Mouse (Mus musculus) CD8-positive naive resting alpha-beta T cell, adult 2 months (primary cell): ENCODE results near the gene Dmc1.

Experiments used
- DNase-seq, 2 experiments: peaks; one replicate each; pipeline ENCODE4 v3.0.0; 2022; ENCODE audit warnings: low read depth in 2 of 2, low spot score in 2 of 2

Dmc1 gene

DNA sequence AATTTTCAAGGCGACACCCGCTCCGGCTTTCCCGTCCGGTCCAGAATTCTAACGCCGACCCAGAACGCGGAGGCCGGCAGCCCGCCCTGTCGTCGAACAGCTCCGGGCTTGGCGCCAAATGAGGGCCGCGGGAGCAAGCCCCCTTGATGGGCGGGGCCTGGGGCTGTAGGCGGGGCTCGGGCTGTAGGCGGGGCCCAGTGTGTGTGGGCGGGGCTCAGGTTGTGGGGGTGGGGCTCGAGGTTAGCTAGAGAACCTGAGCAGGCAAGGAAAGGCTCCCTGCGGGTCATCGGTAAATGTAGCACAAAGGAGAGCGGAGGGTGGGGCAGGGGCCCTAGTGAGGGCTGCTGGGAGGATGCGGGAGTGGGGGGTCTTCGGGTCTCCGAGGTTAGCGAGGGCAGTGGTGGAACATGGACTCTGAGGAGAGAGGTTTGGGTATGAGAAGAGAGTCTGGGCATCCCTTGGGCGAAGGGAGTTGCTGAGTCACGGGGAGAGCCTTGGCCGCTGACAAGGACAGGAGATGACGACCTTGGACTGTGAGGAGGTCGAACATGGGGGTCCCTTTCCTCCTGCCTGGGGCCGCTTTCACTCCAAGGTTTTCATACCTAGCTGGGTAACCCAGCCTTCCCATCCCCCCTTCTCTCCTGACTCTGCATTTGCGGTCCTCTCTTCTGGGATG lies at the start of gene Dmc1:
Dmc1 (minus strand) TSS at position 120 of the 676 bp plus-strand sequence.
- DNase-seq = peak; percentile 7 to 27

DNA sequence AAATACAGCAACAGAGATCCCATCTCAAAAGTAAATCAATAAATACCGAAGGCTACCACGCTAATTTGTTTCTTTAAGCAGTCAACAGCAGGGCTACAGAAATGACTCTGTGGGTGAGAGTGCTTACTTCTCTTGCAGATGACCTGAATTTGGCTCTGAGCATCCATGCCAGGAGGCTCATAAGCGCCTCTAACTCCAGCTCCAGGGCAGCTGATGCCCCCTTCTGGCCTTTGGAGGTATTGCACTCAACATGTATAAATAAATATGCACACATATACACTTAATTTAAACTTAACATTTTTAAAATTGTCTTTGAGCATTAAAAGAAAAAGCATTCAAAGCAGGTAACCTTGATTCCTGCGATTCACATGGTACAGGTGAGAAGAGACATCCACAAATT lies 46.6 kb upstream of the Dmc1 start:
- peak in 1 of 2 experiments; percentile 27 for DNase-seq

DNA sequence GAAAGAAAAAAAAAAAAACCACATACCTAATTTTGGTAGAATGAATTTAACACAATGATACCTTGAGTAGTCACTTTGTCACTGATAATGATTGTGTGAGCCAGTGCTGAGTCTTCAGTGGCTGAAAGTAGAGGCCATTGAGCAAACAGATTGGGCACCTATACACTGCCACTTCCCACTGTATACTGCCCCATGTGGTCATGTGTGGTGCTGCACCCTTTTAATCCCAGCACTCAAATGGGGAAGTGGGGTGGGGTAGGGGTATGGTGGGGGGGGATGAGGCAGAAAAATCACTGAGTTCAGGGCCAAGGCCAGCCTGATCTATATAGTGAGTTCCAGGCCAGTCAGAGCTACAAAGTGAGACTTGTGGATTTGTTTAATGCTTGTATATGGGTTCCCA lies 45.7 kb upstream of the Dmc1 start:
- DNase-seq = peak in 1 of 2 experiments; percentile 42

DNA sequence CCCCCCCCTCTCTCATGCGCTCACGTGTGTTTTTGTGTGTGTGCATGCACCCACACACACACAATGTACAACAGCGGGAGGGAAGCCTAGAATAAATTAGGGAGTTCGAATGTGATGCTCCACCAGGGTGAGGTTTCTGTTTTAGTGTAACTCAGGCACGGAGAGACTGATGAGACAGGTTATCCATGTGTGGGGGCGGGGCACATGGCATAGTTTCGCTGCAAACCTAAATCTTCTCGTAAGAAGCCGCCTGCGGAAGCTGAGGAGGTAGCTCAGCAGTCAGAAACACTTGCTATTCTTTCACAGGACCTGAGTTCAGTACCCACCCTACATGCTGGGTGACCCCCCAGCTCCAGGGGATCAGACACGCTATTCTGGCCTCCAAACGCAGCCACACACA lies 43.2 kb upstream of the Dmc1 start:
- DNase-seq = no peak

DNA sequence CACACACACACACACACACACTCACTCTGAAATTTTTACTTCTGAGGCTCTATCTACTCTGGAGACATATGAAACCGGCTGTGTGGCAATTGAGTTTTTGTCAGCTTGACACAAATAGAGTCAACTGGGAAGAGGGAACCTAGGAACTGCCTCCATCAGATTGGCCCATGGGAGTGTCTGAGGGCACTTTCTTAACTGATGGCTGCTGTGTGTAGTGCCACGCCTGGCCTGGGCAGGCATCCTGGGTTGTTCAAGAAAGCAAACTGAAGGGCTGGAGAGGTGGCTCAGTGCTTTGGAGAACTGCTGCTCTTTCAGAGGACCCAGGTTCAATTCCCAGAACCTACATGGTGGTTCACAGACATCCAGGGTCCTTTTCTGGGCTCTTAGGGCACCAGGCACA lies 40.6 kb upstream of the Dmc1 start:
- DNase-seq = no peak

DNA sequence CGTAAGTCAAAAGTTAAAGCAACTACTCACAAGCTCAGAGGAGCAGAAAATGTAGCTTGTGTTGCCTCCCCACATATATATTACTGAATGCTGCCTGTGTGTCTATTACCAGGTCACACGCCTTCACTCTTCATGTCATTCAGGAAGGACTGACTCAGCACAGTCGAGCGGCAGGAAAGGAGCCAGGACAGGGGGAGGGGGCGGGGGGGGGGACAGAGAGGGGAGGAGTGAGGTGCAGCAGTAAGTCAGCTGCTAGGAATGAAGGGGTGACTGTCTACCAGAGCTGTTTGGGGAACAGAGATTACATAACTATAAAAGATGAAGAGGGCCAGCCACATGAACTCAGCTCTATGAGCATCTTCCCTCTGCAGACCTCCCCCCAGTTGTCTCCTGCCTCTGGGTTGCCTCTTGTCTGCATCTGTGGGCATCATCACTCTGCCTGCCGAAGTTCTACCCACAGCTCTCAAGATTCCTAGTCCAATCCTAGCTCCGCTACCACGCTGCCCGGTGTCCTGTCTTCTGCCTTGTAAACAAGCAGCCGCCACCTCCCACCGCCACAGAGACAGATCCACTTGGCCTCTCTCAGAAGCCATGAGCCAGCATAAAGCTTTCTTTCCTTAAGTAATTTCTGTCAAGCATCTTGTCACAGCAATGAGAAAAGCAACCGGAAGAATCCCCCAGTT lies 36.4 kb upstream of the Dmc1 start:
- no peak for DNase-seq

GRCm38 (mm10) chr15:79630471-79630870 lies 25.6 kb upstream of the Dmc1 start:
- no peak for DNase-seq

DNA sequence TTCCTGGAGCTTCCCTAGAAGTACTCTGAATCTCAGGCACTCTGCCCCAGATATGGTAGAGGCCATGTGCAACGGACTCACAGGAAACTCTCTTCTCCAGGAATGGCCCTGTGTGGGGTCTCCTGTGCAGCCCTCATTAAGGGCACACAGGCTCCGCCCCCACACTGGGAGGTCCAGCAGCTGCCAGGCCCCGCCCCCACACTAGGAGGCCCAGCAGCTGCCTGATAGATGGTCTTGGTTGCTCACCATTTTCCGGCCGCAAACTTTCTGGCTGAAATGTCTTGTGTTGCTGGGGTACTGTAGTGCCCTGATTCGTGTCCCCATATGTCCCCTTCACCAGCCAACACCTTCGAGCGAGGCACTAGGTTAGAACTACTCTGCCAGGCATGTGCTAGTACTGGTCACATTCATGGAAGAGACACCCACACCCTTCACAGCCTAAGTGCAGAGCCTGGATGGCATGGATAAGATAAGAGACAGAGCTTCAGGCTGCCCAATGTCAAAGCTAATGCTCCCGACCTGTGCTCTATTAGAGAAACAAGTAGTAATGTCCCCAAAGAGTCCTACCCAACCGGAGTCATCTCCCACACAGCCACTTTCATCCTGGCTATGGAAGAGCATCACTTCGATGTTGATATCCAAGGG lies 15.0 kb upstream of the Dmc1 start:
- DNase-seq = no peak

GRCm38 (mm10) chr15:79618456-79618855 lies 13.5 kb upstream of the Dmc1 start:
- DNase-seq = no peak

DNA sequence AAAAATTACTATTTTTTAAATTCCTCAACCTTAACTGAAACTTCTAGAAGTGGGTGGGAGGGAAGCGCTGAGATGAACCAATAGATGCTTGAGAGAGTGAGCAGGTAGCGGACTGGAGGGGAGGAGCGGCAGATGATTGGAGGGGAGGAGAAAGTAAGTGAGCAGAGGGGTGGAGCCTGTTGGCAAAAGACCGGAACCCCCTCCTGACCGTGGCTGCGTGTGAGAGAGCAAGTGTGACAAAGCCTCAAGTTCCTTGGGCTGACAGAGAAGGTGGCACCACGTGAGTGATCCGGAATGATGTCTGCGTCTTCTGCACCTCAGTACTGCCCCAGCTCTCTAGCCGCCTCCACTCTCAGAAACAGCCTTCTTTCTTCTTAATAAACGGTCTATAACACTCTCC lies 12.2 kb upstream of the Dmc1 start:
- no peak for DNase-seq

DNA sequence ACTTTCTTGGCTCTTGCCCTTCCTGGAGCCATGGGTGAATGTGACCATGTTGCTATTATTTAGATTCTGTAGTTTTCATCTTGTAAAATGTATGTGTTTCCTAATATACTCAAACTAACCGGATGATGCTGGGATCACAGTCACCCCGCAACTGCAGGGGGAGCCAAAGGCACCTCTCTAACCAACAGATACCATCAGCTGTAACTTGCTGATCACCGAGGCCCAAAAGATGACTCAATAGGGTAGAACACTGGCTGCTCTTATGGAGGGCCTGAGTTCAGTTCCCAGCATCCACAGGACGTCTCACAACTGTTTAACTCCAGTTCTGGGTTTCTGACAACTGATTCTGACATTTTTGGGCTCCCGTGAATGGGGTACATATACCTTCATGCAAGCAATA lies 11.8 kb upstream of the Dmc1 start:
- DNase-seq = no peak

DNA sequence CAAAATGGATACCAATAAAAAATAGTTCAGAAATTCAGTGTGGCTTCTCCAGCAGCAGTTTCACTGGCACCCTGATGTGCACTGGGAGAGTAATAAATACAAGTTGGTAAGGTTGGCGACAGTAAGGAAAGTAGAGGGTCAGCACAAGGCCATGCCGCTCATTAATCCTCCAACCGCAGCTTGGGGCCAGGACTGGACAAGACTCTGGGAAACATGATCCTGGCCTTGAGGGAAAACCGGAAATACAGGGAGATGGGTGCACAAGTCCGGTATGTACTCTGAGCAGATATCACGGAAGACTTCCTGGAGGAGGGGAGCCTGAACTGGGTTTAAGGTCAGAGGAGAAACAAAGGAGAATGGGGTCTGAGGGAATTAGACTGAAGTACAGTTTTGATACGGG lies 10.6 kb upstream of the Dmc1 start:
- no peak for DNase-seq

DNA sequence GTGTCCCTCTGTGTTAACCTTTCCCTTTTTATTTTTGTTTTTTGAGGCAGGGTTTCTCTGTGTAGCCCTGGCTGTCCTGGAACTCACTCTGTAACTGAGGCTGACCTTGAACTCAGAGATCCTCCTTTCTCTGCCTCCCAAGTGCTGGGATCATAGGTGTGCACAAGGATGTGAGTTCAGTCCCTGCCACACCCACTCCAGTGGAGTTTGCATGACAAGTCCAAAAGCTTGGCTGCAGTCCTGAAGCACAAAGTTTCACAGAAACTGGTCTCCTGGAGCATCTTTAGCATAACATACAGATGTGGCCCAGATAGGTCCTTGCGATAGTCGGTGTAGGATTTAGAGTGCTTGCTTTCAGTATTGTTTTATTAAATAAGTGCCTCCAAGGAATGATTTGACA lies 4.3 kb upstream of the Dmc1 start:
- no peak for DNase-seq

DNA sequence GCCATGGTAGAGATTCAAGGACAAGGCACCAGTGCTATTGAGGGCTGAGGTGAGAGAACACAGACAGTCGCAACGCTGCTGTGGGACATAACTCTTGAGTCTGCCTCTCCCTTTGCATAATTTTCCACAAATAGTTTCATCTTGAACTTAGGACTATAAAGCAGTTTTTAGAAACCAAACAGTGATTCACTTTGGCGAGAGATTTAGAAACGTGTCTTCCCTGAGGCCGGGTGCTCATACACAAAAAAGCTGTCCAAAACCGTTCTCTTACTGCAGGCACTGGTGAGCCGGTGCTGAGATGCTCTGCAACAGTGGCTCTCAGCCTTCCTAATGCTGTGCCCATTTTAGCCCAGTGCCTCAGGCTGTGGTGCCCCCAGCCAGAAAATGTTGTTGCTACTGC lies 3.3 kb upstream of the Dmc1 start:
- no peak for DNase-seq

DNA sequence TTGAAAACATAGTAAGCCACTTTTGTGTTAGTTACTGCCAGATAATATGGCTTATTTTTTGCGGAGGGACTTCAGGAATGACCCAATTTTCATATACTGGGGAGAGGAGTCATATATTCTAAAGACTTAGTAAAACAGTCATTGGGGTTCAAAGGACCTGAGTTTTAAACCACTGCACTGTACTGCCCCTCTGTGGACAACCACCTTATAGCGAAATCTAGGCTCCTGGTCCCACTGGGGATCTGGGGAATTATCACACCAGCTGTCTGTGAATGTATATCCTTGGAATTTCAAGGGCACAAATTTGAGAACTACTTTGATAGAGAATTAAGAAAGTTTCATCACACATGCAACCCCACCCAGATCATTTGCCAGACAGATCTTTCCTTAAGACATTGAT lies 2.8 kb upstream of the Dmc1 start:
- DNase-seq = no peak

- DNase-seq = no peak
Measured at GRCm38 (mm10) chr15:79606161-79606560, 1.3 kb upstream of the Dmc1 start.

DNA sequence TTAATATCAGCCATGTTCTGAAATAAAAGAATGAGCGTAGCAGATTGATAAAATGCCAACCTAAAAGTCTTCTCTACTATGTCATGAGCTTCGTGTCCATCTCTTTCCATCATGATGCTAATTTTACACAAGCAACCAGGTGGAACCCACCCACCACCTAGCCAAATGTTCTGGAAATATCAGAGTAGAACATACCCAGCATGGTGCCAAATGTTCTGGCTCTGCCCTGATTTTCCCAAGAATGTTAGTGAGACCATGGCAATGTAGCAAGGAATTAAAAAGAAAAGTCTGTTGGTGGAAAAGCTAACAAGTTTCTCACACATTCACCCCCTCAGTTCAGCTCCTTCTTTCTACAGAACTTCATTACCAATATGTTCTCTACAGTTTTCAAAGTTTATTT lies 4.7 kb downstream of the Dmc1 start:
- DNase-seq = no peak

- no peak for DNase-seq
Measured at GRCm38 (mm10) chr15:79598715-79599114, 6.2 kb downstream of the Dmc1 start.

- no peak for DNase-seq
Measured at GRCm38 (mm10) chr15:79581581-79581980, 23.3 kb downstream of the Dmc1 start.

DNA sequence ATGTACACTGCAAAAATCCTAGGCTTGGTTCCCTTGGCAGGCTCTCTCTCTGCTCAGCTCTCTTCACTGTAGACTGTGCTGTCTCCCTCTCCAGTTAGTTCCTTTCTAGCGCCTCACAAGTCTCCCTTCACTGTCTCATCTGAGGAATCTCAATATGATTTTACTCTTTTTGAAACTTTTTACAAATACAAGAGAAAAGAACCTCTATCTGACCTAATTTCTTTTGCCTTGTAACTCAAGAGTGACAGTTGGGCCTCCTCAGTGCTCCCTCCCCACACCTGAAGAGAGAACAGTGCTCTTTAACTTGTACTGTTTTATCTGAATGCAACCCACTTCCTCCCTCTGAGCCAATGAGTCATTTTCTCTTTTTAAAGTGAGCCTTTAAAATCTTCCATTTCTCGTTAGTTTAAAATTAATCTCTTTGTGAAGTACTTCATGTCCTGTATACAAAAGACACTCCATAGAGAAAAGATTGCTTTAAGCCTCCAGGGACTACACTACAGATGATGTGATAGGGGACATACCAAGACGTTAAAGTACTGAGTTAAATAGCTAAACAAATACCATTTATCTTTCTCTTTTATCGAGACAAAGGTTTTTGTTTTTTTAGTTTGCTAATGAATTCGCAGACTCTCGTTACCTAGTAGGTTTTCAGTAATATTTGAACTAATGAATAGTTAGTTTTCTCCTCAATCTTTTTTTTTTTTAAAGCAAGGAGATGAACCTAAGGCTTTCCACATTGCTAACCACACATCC lies 27.1 kb downstream of the Dmc1 start:
- peak in 1 of 2 experiments; percentile 2 for DNase-seq

GRCm38 (mm10) chr15:79576947-79577346 lies 28.0 kb downstream of the Dmc1 start:
- no peak for DNase-seq
